Mouse (Mus musculus) ES-E14 (cell line): ENCODE measurements around the gene Pdc.

Experiments
- CHD2 ChIP-seq: IDR thresholded peaks from 2 replicates; pipeline ENCODE4 v1.6.1; 2014; ENCODE audit warnings: mild to moderate bottlenecking, low read depth, low read length, inconsistent platforms
- ZNF384 ChIP-seq: IDR thresholded peaks from 2 replicates; pipeline ENCODE4 v1.6.1; 2012; ENCODE audit warnings: low read depth, low read length, inconsistent platforms

- TF ChIP-seq CHD2 (no peak), ZNF384 (no peak)
These were observed 55.0 kb downstream of the Pdc start for GRCm38 (mm10) chr1:150374247-150374646.
